Mouse (Mus musculus) CD4-positive, CD25-positive, alpha-beta regulatory T cell, adult 4 months (primary cell): Measurements from ENCODE around the gene B4galnt2. TPM values are rescaled to one million over a fixed set of nuclear protein-coding genes. Genes with fewer than 3 reads are reported as not detected.
"Not testable (repeated sequence)": the region's sequence is repeated elsewhere in the genome, so short reads cannot be mapped to it uniquely, and the experiment has no call there.

Experiments
- ATAC-seq: one replicate; pipeline ENCODE4 v1.8.0; 2017
- polyA plus RNA-seq, 2 experiments: library from polyadenylated mRNA; unstranded; fragments of 100-300 nt; shearing (Covaris generic); gene quantifications; one replicate each; pipeline ENCODE4 v1.2.1; 2017

The B4galnt2 gene
- polyA plus RNA-seq, 2 experiments from 2014 or later = 0.19 TPM; not detected in 1

- peak; percentile 71 for ATAC-seq
Measured at GRCm38 (mm10) chr11:95896446-95897179, 18.1 kb downstream of the B4galnt2 start.

GRCm38 (mm10) chr11:95890462-95891051, 24.1 kb downstream of the B4galnt2 start:
- ATAC-seq = no peak

GRCm38 (mm10) chr11:95879861-95880260, 34.8 kb downstream of the B4galnt2 start:
- ATAC-seq = not testable (repeated sequence)

GRCm38 (mm10) chr11:95876296-95876695, 38.4 kb downstream of the B4galnt2 start:
- no peak for ATAC-seq

GRCm38 (mm10) chr11:95875804-95876203, 38.9 kb downstream of the B4galnt2 start:
- ATAC-seq = no peak

GRCm38 (mm10) chr11:95869918-95870470, 44.7 kb downstream of the B4galnt2 start:
- no peak for ATAC-seq

GRCm38 (mm10) chr11:95869442-95869841, 45.2 kb downstream of the B4galnt2 start:
- no peak for ATAC-seq

GRCm38 (mm10) chr11:95861397-95861796, 53.3 kb downstream of the B4galnt2 start:
- no peak for ATAC-seq

- ATAC-seq = no peak
Measured at GRCm38 (mm10) chr11:95860071-95860490, 54.6 kb downstream of the B4galnt2 start.

- ATAC-seq = peak; percentile 21
Measured at GRCm38 (mm10) chr11:95859468-95859855, 55.2 kb downstream of the B4galnt2 start.

GRCm38 (mm10) chr11:95858528-95859467, 55.9 kb downstream of the B4galnt2 start:
- ATAC-seq = peak; percentile 98

- no peak for ATAC-seq
Measured at GRCm38 (mm10) chr11:95857716-95858527, 56.8 kb downstream of the B4galnt2 start.

GRCm38 (mm10) chr11:95857306-95857705, 57.4 kb downstream of the B4galnt2 start:
- no peak for ATAC-seq

- ATAC-seq = no peak
Measured at GRCm38 (mm10) chr11:95853684-95854083, 61.0 kb downstream of the B4galnt2 start.

- no peak for ATAC-seq
Measured at GRCm38 (mm10) chr11:95850898-95851297, 63.8 kb downstream of the B4galnt2 start.

- ATAC-seq = no peak
Measured at GRCm38 (mm10) chr11:95844935-95845334, 69.8 kb downstream of the B4galnt2 start.

- no peak for ATAC-seq
Measured at GRCm38 (mm10) chr11:95843421-95843950, 71.2 kb downstream of the B4galnt2 start.

- no peak for ATAC-seq
Measured at GRCm38 (mm10) chr11:95842953-95843352, 71.7 kb downstream of the B4galnt2 start.

GRCm38 (mm10) chr11:95842074-95842681, 72.5 kb downstream of the B4galnt2 start, which contains the start of gene Abi3:
Abi3 (minus strand) TSS chr11:95842476.
- ATAC-seq = peak; percentile 90

GRCm38 (mm10) chr11:95841498-95841830, 73.2 kb downstream of the B4galnt2 start:
- no peak for ATAC-seq
